Mouse (Mus musculus) liver, embryonic 12.5 days (tissue): ENCODE results near the gene Elmo1. TPM values are rescaled to one million over a fixed set of nuclear protein-coding genes. Genes with fewer than 3 reads are reported as not detected.

Source experiments
- ATAC-seq: fragments of 200-750 bp; cut with Nextera tagmentation; 2 replicates; pipeline ENCODE4 v1.8.0; 2017; ENCODE audit warnings: moderate number of reproducible peaks, mild to moderate bottlenecking, moderate library complexity
- H3K27ac ChIP-seq: fragments of 300-500 bp; sonication (generic); 2 replicates; pipeline ENCODE4 v1.5.1; 2016; ENCODE audit warnings: mild to moderate bottlenecking
- H3K27me3 ChIP-seq: fragments of 300-500 bp; sonication (generic); replicated peaks from 2 replicates; pipeline ENCODE4 v1.6.1; 2016; ENCODE audit warnings: mild to moderate bottlenecking, moderate library complexity
- H3K36me3 ChIP-seq: fragments of 300-500 bp; sonication (generic); 2 replicates; pipeline ENCODE4 v1.6.1; 2016; ENCODE audit warnings: mild to moderate bottlenecking, moderate library complexity
- H3K4me1 ChIP-seq: fragments of 300-500 bp; sonication (generic); 2 replicates; pipeline ENCODE4 v1.6.1; 2016
- H3K4me2 ChIP-seq: fragments of 300-500 bp; sonication (generic); 2 replicates; pipeline ENCODE4 v1.6.1; 2016; ENCODE audit warnings: mild to moderate bottlenecking, moderate library complexity
- H3K4me3 ChIP-seq: fragments of 300-500 bp; sonication (generic); 2 replicates; pipeline ENCODE4 v1.5.1; 2016; ENCODE audit warnings: mild to moderate bottlenecking, moderate library complexity
- H3K9ac ChIP-seq: fragments of 300-500 bp; sonication (generic); 2 replicates; pipeline ENCODE4 v1.6.1; 2016; ENCODE audit warnings: mild to moderate bottlenecking, moderate library complexity
- H3K9me3 ChIP-seq: fragments of 300-500 bp; sonication (generic); replicated peaks from 2 replicates; pipeline ENCODE4 v1.6.1; 2016; ENCODE audit warnings: mild to moderate bottlenecking, moderate library complexity
- WGBS: fragments of 180-500 bp; shearing (Covaris S2); methylation state at CpG from one replicate; pipeline ENCODE4 v1.1.7; 2016; ENCODE audit not compliant: insufficient replicate concordance; 5-methylcytosine and 5-hydroxymethylcytosine counted together
- polyA plus RNA-seq: library from polyadenylated mRNA; unstranded; fragments of >200 nt; fragmentation: Nextera tagmentation; extraction: Ambion mirVana; gene quantifications from 2 replicates; pipeline ENCODE4 v1.2.1, GENCODE M21; 2016

Gene Elmo1
- polyA plus RNA-seq, 1 experiment from 2014 or later, result 6.2 TPM

DNA sequence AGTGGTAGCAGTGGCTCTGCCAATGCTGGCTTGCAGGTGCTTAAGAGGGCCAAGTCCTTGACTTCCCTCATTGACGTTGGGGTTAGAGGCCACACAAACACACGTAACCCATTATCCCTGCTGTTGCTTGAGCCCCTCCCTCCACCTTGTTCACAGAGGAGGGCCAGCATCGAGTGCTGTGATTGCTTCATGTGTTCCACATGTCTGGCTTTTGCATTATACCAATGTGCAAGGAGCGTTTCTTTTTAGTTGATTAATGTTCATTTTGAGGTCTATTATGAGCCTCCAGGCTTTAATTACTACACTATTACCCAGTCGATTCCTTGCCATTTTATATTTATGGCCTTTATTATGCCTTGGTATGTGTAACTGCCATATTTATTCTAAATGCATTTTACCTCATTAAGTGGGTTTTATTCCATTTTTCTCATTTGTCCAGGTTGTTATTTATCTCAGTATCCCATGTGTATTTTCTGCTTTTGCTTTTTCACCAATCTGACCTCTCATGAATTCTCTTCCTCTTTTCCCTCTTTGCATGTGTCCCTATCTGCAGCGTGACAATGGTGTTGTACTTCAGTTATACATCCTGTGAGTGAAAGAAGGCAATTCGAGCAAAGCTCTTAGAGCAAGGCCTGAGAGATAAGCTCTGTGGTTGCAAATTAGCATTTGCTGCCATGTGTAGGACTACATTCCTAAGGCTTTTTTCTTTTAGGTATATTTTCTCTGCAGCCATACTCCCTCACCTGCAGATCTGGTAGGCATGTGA is 275.6 kb downstream of the Elmo1 start:
- WGBS, result 43% methylated on average over 7 of the region's 7 CpGs
- H3K4me2 ChIP-seq, result no peak overlapping the region
- ATAC-seq, result no peak
- no peak overlapping the region for H3K9ac ChIP-seq
- H3K4me1 ChIP-seq, result no peaks in the 10 kb centered on the region
- H3K27me3 ChIP-seq, result no peaks in the 10 kb centered on the region
- no peaks in the 10 kb centered on the region for H3K9me3 ChIP-seq
- H3K27ac ChIP-seq, result no peak overlapping the region
- no peaks in the 10 kb centered on the region for H3K36me3 ChIP-seq
- H3K4me3 ChIP-seq, result no peak overlapping the region

DNA sequence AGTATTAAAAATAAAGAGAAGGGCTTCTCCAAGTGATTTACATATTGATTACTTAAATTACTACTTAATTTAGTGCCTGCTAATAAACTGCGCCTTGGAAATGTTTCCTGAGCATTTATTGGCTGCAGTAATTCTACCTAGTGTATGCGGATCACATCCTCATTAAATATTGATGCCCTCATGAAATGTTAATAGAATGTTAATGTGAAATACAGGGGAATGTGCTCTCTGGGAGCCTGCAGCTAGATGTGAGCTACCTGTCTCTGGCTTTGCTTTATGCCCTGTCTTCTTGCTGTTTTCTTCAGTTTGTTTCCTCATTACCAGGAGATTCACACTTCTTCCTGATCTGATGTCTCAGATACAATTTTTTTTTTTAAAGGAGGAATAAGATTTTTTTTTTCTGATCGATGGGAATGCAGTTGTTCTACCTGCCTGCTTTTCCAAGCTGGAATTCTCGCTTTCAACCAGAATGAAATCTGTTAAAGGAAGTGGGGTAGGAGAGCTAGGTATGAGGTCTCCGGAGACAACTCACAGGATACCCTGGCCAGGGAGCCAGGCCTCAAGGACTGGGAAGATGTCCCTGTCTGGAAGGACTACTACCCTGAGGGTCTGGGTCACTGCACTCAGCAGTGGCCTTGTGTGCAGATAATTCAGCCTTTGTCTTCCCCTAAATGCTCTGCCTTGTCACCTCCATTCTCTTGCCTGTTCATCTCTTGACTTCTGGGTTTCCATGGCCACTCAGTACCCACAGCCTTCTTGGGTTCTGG is 279.8 kb downstream of the Elmo1 start:
- ATAC-seq, result no peak
- H3K4me2 ChIP-seq, result no peak overlapping the region
- H3K27me3 ChIP-seq, result no peaks in the 10 kb centered on the region
- 70% methylated on average over 5 of the region's 5 CpGs for WGBS
- H3K9me3 ChIP-seq, result no peaks in the 10 kb centered on the region
- no peak overlapping the region for H3K4me3 ChIP-seq
- no peak overlapping the region for H3K27ac ChIP-seq
- no peaks in the 10 kb centered on the region for H3K36me3 ChIP-seq
- no peaks in the 10 kb centered on the region for H3K4me1 ChIP-seq
- H3K9ac ChIP-seq, result no peak overlapping the region

DNA sequence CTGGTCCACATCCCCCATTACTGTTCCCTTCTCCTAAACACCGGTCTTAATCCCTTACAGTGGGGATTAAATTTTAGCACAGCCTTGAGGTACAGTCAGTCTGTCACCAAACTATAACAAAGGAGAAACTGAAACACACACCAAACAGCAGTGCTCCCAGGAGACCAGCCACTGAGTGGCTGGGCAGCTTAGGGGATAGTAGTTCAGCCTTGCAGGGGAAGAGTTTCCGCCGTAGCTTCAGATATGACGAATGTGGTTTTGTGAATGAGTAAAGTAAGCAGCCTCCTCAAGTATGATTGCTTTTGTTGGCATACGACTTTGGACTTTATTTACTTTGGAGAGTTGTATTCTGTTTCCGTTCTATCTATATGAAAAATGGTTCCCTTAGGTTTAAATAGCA is 281.1 kb downstream of the Elmo1 start:
- Histone ChIP-seq H3K36me3 (no peaks in the 10 kb centered on the region), H3K9ac (no peak overlapping the region), H3K27ac (no peak overlapping the region), H3K4me1 (no peaks in the 10 kb centered on the region), H3K4me3 (no peak overlapping the region), H3K27me3 (no peaks in the 10 kb centered on the region), H3K4me2 (no peak overlapping the region), H3K9me3 (no peaks in the 10 kb centered on the region)
- WGBS, result 72% methylated on average over 6 of the region's 6 CpGs
- ATAC-seq, result no peak

DNA sequence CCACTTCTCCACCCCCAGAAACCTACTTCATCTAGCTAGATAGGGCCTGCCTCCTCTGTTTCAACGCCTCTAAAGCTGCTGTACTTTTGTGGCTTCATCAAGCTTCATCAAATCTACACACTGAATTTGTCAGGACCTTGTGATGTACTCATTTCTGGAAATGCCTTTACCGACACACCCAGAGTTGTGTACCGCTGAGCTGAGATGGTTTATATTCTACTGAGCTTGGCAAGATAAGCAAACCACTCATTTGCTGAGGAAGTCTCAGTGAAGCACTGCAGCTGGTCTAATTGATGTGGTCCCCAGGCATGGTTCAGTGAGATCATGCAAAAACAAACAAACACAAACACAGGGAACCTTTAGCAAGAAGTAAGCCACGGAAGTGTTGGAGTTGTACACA is 281.9 kb downstream of the Elmo1 start:
- ATAC-seq, result no peak
- WGBS, result 49% methylated on average over 4 of the region's 4 CpGs
- no peaks in the 10 kb centered on the region for H3K36me3 ChIP-seq

DNA sequence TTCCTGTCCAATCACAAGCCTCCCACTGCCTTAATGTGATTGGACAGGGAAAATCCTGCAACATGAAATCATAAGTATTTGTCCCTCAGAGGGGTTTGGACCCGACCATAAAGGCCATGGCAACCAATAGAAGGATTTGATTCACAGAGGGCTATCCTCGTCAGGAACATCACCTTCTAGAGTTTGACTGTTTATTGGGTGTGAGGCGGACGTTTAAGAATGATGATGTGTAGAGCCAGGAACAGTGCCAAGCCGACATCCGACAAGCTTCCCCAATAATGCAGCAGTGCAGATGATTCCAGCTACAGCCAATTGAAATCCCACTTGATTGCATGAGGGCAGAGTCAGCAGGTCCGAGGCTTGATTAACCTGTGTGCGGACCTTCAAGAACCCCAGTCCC is 288.5 kb downstream of the Elmo1 start:
- H3K4me3 ChIP-seq, result no peak overlapping the region
- H3K27me3 ChIP-seq, result no peaks in the 10 kb centered on the region
- 68% methylated on average over 8 of the region's 8 CpGs for WGBS
- no peaks in the 10 kb centered on the region for H3K4me1 ChIP-seq
- no peaks in the 10 kb centered on the region for H3K9me3 ChIP-seq
- no peak overlapping the region for H3K27ac ChIP-seq
- no peak overlapping the region for H3K4me2 ChIP-seq
- no peaks in the 10 kb centered on the region for H3K36me3 ChIP-seq
- no peak overlapping the region for H3K9ac ChIP-seq
- ATAC-seq, result no peak

More for the DNA sequence above, 281.9 kb downstream of the Elmo1 start:
- Histone ChIP-seq H3K4me3 (no peak overlapping the region), H3K9ac (no peak overlapping the region), H3K27ac (no peak overlapping the region), H3K27me3 (no peaks in the 10 kb centered on the region), H3K4me1 (no peaks in the 10 kb centered on the region), H3K4me2 (no peak overlapping the region), H3K9me3 (no peaks in the 10 kb centered on the region)

DNA sequence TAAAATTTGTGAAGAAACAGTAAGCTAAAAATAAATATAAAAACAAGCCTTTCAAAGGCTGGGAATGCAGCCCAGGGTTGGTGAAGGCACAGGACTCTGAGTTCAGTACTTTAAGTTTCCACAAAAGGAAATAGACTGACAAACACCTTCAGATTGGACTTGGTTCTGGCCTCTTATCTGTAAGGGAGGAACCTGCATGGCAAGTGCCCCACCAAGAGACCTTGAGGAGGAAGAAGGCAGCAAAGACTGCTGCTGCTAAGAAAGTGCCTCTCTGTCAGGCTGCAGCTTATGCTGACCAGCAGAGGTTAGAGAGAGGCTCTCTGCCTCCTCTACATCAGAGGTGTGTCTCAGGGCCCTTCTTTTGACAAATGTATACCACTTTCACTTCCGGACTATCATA is 293.5 kb downstream of the Elmo1 start:
- H3K27me3 ChIP-seq, result no peaks in the 10 kb centered on the region
- no peaks in the 10 kb centered on the region for H3K4me1 ChIP-seq
- H3K9me3 ChIP-seq, result no peaks in the 10 kb centered on the region
- H3K4me3 ChIP-seq, result no peak overlapping the region
- WGBS, result 74% methylated on average over 1 of the region's 1 CpGs
- H3K27ac ChIP-seq, result no peak overlapping the region
- no peak overlapping the region for H3K9ac ChIP-seq
- H3K36me3 ChIP-seq, result no peaks in the 10 kb centered on the region
- no peak for ATAC-seq
- H3K4me2 ChIP-seq, result no peak overlapping the region

DNA sequence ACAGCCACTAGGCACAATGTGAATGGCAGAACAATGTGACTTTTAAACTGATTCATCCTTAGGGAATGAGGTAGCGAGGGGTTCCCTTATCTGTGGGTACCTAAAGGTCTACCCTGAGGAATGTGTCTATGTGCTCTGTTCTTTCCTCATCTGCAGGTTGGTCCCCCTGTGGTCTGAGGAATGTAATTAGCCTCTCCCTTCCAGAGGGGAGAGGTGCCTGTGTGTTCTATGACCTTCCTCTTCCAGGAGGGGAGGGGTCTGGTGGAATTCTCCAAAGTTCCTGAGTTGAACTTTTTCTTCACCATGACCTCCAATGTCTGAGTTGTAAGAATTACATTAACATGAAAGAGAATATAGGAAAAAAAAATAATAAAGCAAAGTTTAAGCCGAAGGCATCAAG is 294.4 kb downstream of the Elmo1 start:
- no peak overlapping the region for H3K4me2 ChIP-seq
- H3K27ac ChIP-seq, result no peak overlapping the region
- no peaks in the 10 kb centered on the region for H3K27me3 ChIP-seq
- WGBS, result 59% methylated on average over 2 of the region's 2 CpGs
- H3K9me3 ChIP-seq, result no peaks in the 10 kb centered on the region
- no peak overlapping the region for H3K9ac ChIP-seq
- no peaks in the 10 kb centered on the region for H3K4me1 ChIP-seq
- H3K4me3 ChIP-seq, result no peak overlapping the region
- no peak for ATAC-seq
- H3K36me3 ChIP-seq, result no peaks in the 10 kb centered on the region

DNA sequence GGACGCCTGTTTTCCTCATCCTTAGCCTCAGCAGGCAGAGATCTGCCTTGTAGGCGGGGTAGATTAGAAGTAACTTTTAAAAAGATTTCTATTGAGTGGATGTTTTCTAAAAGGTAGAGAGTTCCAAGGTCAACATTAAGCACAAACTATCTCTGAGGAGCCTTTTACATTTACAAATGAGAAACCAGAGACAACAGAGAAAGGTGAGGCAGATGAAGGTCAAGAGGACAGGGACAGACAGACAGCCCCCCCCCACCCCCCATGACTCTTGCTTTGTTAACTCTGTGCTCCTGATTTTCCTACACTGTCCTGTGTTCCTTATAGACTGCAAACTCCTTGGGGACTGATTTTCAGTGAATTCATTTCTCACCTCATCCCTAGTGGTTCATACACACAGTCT is 295.0 kb downstream of the Elmo1 start:
- H3K27ac ChIP-seq, result no peak overlapping the region
- no peak overlapping the region for H3K4me3 ChIP-seq
- WGBS, result 64% methylated on average over 2 of the region's 2 CpGs
- ATAC-seq, result no peak
- H3K9ac ChIP-seq, result no peak overlapping the region
- H3K4me1 ChIP-seq, result no peaks in the 10 kb centered on the region
- H3K4me2 ChIP-seq, result no peak overlapping the region
- no peaks in the 10 kb centered on the region for H3K9me3 ChIP-seq
- H3K36me3 ChIP-seq, result no peaks in the 10 kb centered on the region
- H3K27me3 ChIP-seq, result no peaks in the 10 kb centered on the region

DNA sequence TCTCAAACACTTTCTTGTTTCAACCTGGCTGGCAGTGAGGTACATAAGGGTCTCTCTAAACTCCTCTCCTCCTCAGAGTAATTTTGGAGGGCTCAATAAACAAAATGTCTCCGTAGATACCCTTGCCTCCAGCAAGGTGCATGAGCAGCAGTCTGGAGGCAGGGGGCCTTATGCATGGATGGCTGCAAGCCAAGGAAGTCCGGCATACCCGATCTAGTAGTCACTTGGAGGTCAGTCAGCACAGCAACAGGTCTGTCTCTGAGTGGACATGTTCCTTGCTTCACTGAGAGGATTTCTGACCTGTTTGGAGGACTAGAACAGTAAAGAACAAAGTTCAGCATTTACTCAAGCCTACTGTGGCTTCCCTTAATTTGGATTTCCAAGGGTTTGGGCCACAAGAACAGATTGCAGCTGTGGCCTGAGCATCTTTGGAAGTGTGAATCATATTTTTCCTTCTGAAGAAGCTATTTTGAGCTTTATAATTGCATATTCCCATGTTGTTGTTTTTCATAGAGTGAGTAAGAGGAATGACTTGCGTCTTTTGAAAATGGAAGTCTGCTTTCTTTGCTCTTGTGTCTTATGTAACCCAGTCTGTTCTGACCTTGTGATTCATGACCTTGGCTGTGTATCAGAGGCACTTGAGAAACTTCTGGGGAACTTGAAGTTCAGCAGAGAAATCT is 296.2 kb downstream of the Elmo1 start:
- Histone ChIP-seq H3K9ac (no peak overlapping the region), H3K36me3 (no peaks in the 10 kb centered on the region), H3K4me1 (no peaks in the 10 kb centered on the region), H3K9me3 (no peaks in the 10 kb centered on the region), H3K27me3 (no peaks in the 10 kb centered on the region), H3K27ac (no peak overlapping the region), H3K4me3 (no peak overlapping the region), H3K4me2 (no peak overlapping the region)
- no peak for ATAC-seq
- 68% methylated on average over 4 of the region's 4 CpGs for WGBS

DNA sequence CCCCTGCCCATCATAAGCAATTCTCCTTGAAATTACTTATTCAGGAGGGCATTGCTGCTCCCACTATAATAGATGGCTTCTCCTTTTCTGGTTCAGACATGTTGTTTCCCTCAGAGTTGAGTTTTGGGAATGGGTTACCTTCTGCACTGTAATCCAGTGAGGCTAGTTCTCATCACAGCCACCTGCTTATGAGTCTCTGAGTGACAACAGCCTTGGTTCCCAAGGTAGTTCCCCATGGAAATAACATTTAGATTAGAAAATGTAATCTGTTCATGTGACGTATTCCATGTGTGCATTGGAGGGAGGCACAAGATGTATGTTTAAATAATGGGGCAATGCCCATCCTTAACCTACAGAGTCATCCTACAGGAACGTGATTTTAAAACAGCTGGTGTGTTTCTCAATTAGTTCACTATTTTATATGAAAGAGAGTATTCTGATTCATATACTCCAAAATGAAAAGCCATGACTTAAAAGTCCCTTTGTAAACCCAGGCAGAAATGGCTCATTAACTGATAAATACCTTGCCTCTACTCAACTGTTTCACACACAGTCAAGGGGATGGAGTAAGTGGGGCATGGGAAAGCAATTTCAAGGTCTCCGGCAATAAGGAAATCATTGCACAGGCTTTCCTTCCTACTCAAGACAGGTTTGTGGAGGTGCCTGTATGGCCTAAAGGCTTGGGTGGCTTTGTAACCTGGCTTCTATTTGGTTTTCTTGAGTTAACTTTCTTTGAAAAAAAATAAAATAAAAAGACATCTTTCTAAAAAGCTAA is 302.6 kb downstream of the Elmo1 start:
- Histone ChIP-seq H3K9ac (no peak overlapping the region), H3K9me3 (no peaks in the 10 kb centered on the region), H3K27ac (no peak overlapping the region), H3K4me1 (no peaks in the 10 kb centered on the region), H3K4me2 (no peak overlapping the region), H3K36me3 (no peaks in the 10 kb centered on the region), H3K4me3 (no peak overlapping the region), H3K27me3 (no peaks in the 10 kb centered on the region)
- no peak for ATAC-seq
- 72% methylated on average over 3 of the region's 3 CpGs for whole genome bisulfite sequencing

DNA sequence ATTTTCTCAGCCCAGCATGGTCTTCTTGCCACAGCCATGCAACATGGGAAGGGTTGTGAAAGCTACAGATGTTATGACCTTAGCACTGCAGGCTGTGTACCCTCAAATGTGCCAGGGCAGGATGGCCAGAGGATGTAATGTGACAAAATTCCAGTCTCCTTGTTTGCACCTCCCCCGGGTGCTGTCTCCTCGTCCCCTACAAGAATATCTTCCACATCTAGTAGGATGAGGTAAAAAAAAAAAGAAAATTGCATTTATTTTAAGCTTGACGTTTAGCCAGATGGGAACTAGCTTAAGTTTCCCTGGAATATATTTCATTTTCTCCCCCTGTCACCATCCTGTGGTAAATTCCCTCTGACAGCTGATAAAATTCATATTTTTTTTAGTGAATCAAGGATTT is 307.3 kb downstream of the Elmo1 start:
- Histone ChIP-seq H3K9ac (no peak overlapping the region), H3K36me3 (no peaks in the 10 kb centered on the region), H3K9me3 (no peaks in the 10 kb centered on the region), H3K27ac (no peak overlapping the region), H3K4me1 (no peaks in the 10 kb centered on the region), H3K4me2 (no peak overlapping the region), H3K27me3 (no peaks in the 10 kb centered on the region), H3K4me3 (no peak overlapping the region)
- no peak for ATAC-seq
- whole genome bisulfite sequencing, result 71% methylated on average over 3 of the region's 3 CpGs

DNA sequence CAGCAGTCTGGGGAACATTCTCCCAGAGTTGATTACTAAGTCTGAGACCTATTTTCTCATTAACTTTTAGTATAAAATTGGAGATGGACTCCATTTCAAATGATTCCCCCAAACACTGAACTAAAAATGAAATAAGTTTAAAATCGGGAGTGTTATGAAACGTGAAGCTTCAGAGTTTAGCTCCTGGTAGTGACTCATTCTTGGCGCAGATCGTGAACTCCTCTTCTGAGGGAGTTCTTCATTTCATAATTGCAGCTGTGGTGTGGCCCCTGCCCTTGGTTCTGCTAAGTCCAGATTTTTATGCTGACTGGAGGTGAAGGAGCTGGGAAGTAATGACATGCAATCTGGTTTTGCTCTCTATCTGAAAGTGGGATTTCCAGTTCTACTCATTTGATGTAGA is 307.9 kb downstream of the Elmo1 start:
- Histone ChIP-seq H3K36me3 (no peaks in the 10 kb centered on the region), H3K4me2 (no peak overlapping the region), H3K27ac (no peak overlapping the region), H3K4me1 (no peaks in the 10 kb centered on the region), H3K27me3 (no peaks in the 10 kb centered on the region), H3K9me3 (no peaks in the 10 kb centered on the region), H3K9ac (no peak overlapping the region), H3K4me3 (no peak overlapping the region)
- ATAC-seq, result no peak
- 74% methylated on average over 4 of the region's 4 CpGs for WGBS
